ENCODE assay signal across 8 mouse cellular contexts in the genomic region with DNA sequence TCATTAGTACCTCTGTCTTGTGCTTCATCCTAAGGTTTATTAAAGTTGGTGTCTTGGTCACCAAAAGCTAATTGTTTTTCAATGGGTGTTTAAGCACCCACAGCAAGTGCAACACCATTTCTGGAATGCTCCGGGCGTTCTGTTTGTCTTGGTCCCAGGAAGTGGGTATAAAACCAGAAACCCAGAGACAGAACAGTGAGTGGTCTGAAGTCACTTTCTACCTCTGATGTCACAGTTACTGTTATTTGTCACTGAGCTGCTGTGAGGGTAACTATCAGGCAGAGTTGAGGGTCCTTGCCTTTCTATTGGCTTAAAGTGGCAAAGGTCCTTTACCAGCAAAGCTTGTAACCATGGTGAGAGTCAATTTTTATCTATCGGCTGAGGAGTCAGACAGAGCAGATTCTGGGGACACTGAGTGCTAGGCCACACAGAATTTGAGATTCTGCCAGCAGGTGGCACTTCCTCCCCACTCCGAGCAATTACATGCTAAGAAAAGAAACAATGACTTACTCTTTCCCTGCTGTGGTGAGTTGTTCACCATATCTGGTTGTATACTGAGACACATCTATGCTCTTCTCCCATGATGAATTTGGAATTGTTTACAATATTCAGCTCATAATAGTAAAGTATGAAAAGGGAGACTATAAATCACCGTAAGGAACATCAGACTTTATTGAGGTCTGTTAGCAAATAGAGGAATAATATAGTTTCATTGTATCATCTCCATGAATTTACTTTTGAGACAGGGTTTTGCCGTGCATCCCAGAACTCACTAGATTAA. TPM values are rescaled to one million over a fixed set of nuclear protein-coding genes. Genes with fewer than 3 reads are reported as not detected.
DNase-seq lines count a peak whose midpoint lies in the region; ATAC-seq and TF ChIP-seq lines count a peak whose summit lies in the region.

No protein-coding gene starts in this region.

- H3K36me3 ChIP-seq in forebrain, embryonic 15.5 days, result no peaks in the 10 kb centered on the region
- no peaks in the 10 kb centered on the region for H3K36me3 ChIP-seq in stomach, embryonic 16.5 days (ENCODE audit: control insufficient read depth, insufficient read depth, low read length)

- no peak overlapping the region for H3K9ac ChIP-seq in forebrain, embryonic 15.5 days (replicated peaks)
- H3K9ac ChIP-seq in stomach, embryonic 16.5 days (ENCODE audit: low read length), result no peak overlapping the region

- no peaks in the 10 kb centered on the region for H3K9me3 ChIP-seq in forebrain, embryonic 15.5 days
- H3K9me3 ChIP-seq in stomach, embryonic 16.5 days (replicated peaks; ENCODE audit: control insufficient read depth, low read length), result no peaks in the 10 kb centered on the region

- TF ChIP-seq POLR2A in brain, embryonic 14.5 days (IDR thresholded peaks at IDR 0.05; ENCODE audit: borderline replicate concordance, extremely low read depth, insufficient read depth, insufficient read length, poor library complexity, severe bottlenecking), result no peak

- peak; percentile 67; the same call in 1 of the 2 replicates for TF ChIP-seq CTCF in brain, embryonic 14.5 days (IDR thresholded peaks at IDR 0.05; ENCODE audit: borderline replicate concordance, extremely low read depth, insufficient read depth, insufficient read length)

- WGBS in forebrain, embryonic 15.5 days, result 53% methylated on average over 6 of the region's 6 CpGs
- 49% methylated on average over 6 of the region's 6 CpGs for WGBS in stomach, embryonic 16.5 days

- H3K4me2 ChIP-seq in forebrain, embryonic 15.5 days (replicated peaks), result peak overlapping the region; percentile 96; the same call in 1 of the 2 replicates
- H3K4me2 ChIP-seq in stomach, embryonic 16.5 days (ENCODE audit: low read depth, low read length), result no peak overlapping the region

- peak; percentile 26 for DNase-seq in layer of hippocampus, adult 11-12 months (ENCODE audit: low spot score)
- no peak for DNase-seq in layer of hippocampus, adult 9-10 months (ENCODE audit: low spot score)
- DNase-seq in brain, embryonic 14.5 days (ENCODE audit: low read depth), result peak; percentile 79
- peak; percentile 13 to 45 for DNase-seq in kidney, postnatal 36 days
- DNase-seq in mesoderm, embryonic 11.5 days (ENCODE audit: low read depth, low spot score), result peak; percentile 52
- DNase-seq in urinary bladder, postnatal 10 days (ENCODE audit: low spot score), result no peak

- H3K4me3 ChIP-seq in forebrain, embryonic 15.5 days, result peak overlapping the region; percentile 53
- no peak overlapping the region for H3K4me3 ChIP-seq in stomach, embryonic 16.5 days (replicated peaks; ENCODE audit: low read length)

- H3K27me3 ChIP-seq in forebrain, embryonic 15.5 days, result peaks cover 25% of the 10 kb centered on the region
- peaks cover 14% of the 10 kb centered on the region for H3K27me3 ChIP-seq in stomach, embryonic 16.5 days (ENCODE audit: control insufficient read depth, insufficient read depth, low read length)

- ATAC-seq in forebrain, embryonic 15.5 days (replicated peaks), result peak; percentile 80; the same call in 1 of the 2 replicates
- ATAC-seq in stomach, embryonic 16.5 days (ENCODE audit: insufficient read depth, low FRiP score), result peak; percentile 42; the same call in 1 of the 2 replicates

- peaks cover 18% of the 10 kb centered on the region for H3K4me1 ChIP-seq in forebrain, embryonic 15.5 days
- peaks cover 6% of the 10 kb centered on the region; the same call in 1 of the 2 replicates for H3K4me1 ChIP-seq in stomach, embryonic 16.5 days (ENCODE audit: control insufficient read depth, insufficient read depth, low read length)

- no peak overlapping the region for H3K27ac ChIP-seq in forebrain, embryonic 15.5 days (replicated peaks)
- no peak overlapping the region for H3K27ac ChIP-seq in stomach, embryonic 16.5 days (ENCODE audit: low read length)

RNA-seq across cellular contexts. Expression of gene D930020B18Rik, which starts 1.0 kb away (rescaled TPM):
- polyA plus RNA-seq in brain, embryonic 14.5 days (2012; rRNA removed), result 0.14 TPM in 2 replicates
- polyA plus RNA-seq in forebrain, embryonic 15.5 days (2015; fragmentation: Nextera tagmentation; extraction: Ambion mirVana), result 0.10 and 0.19 TPM in 2 replicates
- polyA plus RNA-seq in stomach, embryonic 16.5 days (2015; fragmentation: Nextera tagmentation; extraction: Ambion mirVana), result 1.0 and 1.4 TPM in 2 replicates

RNA-seq across cellular contexts. Expression of gene Xpot, which starts 14.2 kb away (rescaled TPM):
- polyA plus RNA-seq in brain, embryonic 14.5 days (2012; rRNA removed), result 78.9 and 84.4 TPM in 2 replicates
- 37.6 and 38.7 TPM in 2 replicates for polyA plus RNA-seq in forebrain, embryonic 15.5 days (2015; fragmentation: Nextera tagmentation; extraction: Ambion mirVana)
- polyA plus RNA-seq in stomach, embryonic 16.5 days (2015; fragmentation: Nextera tagmentation; extraction: Ambion mirVana), result 53.9 and 56.1 TPM in 2 replicates

RNA-seq across cellular contexts. Expression of gene Tbk1, which starts 53.8 kb away (rescaled TPM):
- 28.1 and 31.8 TPM in 2 replicates for polyA plus RNA-seq in brain, embryonic 14.5 days (2012; rRNA removed)
- polyA plus RNA-seq in forebrain, embryonic 15.5 days (2015; fragmentation: Nextera tagmentation; extraction: Ambion mirVana), result 35.0 and 36.3 TPM in 2 replicates
- polyA plus RNA-seq in stomach, embryonic 16.5 days (2015; fragmentation: Nextera tagmentation; extraction: Ambion mirVana), result 34.2 and 36.7 TPM in 2 replicates

Comparison
In these comparisons a context has a peak if more than half of its experiments do, and no peak if none do; other contexts are left out.
1. DNase-seq: peak in layer of hippocampus, adult 11-12 months (single experiment), brain, embryonic 14.5 days (single experiment), kidney, postnatal 36 days (2 of 2) and mesoderm, embryonic 11.5 days (single experiment); none in layer of hippocampus, adult 9-10 months (single experiment) and urinary bladder, postnatal 10 days (single experiment).